Mouse (Mus musculus): ENCODE results near the gene Olfr1111. TPM values are rescaled to one million over a fixed set of nuclear protein-coding genes. Genes with fewer than 3 reads are reported as not detected.

Gene Olfr1111
- polyA plus RNA-seq (2014; fragmentation: Illumina TruSeq; extraction: RNeasy Lipid Tissue Mini Kit (QIAGEN cat#74804); ENCODE audit: low read depth, low replicate concordance), result not detected

GRCm38 (mm10) chr2:87152524-87152923 lies at the start of gene Olfr1111:
TSS of gene Olfr1111 (minus strand) at chr2:87152624.

GRCm38 (mm10) chr2:87187498-87187897 lies 35.1 kb upstream of the Olfr1111 start, which contains the start of gene Olfr1112:
TSS of gene Olfr1112 (plus strand) at chr2:87187798.

GRCm38 (mm10) chr2:87140200-87140599 lies 12.2 kb downstream of the Olfr1111 start, which contains the start of gene Olfr1110:
TSS of gene Olfr1110 (minus strand) at chr2:87140300.

DNA sequence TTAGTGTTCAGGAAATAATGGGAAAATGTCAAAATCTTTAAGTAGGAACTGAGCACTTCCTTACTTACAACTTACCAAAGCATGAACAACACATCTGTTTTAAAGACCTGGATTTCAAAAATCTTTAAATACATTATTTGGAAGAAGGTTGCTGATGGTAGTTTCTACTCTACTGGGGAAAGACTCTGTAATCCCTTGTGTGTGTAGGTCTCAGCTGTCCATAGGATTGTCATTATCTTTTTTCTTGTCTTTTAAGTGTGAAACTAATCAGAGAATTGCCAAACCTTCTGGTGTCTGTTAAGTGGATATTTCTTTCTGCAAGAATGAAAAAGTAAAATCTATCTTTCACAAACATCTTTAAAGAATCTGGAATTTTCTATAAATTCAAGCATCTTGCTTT lies 38.0 kb downstream of the Olfr1111 start, which contains the start of gene Olfr259:
TSS of gene Olfr259 (minus strand) at position 101 of the 400 bp plus-strand sequence.

Other genes starting within 250 kb of the Olfr1111 start
- not detected for gene Olfr1098, start 228.1 kb downstream of the Olfr1111 start, polyA plus RNA-seq (2014; fragmentation: Illumina TruSeq; extraction: RNeasy Lipid Tissue Mini Kit (QIAGEN cat#74804); ENCODE audit: low read depth, low replicate concordance)
- gene Olfr1099, start 191.9 kb downstream of the Olfr1111 start, polyA plus RNA-seq (2014; fragmentation: Illumina TruSeq; extraction: RNeasy Lipid Tissue Mini Kit (QIAGEN cat#74804); ENCODE audit: low read depth, low replicate concordance), result not detected
- gene Olfr1100, start 172.7 kb downstream of the Olfr1111 start, polyA plus RNA-seq (2014; fragmentation: Illumina TruSeq; extraction: RNeasy Lipid Tissue Mini Kit (QIAGEN cat#74804); ENCODE audit: low read depth, low replicate concordance), result not detected
- gene Olfr1101, start 161.4 kb downstream of the Olfr1111 start, polyA plus RNA-seq (2014; fragmentation: Illumina TruSeq; extraction: RNeasy Lipid Tissue Mini Kit (QIAGEN cat#74804); ENCODE audit: low read depth, low replicate concordance), result not detected
- gene Olfr1102, start 154.2 kb downstream of the Olfr1111 start, polyA plus RNA-seq (2014; fragmentation: Illumina TruSeq; extraction: RNeasy Lipid Tissue Mini Kit (QIAGEN cat#74804); ENCODE audit: low read depth, low replicate concordance), result not detected
- gene Olfr1104, start 125.5 kb downstream of the Olfr1111 start, polyA plus RNA-seq (2014; fragmentation: Illumina TruSeq; extraction: RNeasy Lipid Tissue Mini Kit (QIAGEN cat#74804); ENCODE audit: low read depth, low replicate concordance), result not detected
- not detected for gene Olfr1105, start 116.1 kb downstream of the Olfr1111 start, polyA plus RNA-seq (2014; fragmentation: Illumina TruSeq; extraction: RNeasy Lipid Tissue Mini Kit (QIAGEN cat#74804); ENCODE audit: low read depth, low replicate concordance)
- gene Olfr1106, start 100.4 kb downstream of the Olfr1111 start, polyA plus RNA-seq (2014; fragmentation: Illumina TruSeq; extraction: RNeasy Lipid Tissue Mini Kit (QIAGEN cat#74804); ENCODE audit: low read depth, low replicate concordance), result not detected
- gene Olfr1107, start 76.8 kb downstream of the Olfr1111 start, polyA plus RNA-seq (2014; fragmentation: Illumina TruSeq; extraction: RNeasy Lipid Tissue Mini Kit (QIAGEN cat#74804); ENCODE audit: low read depth, low replicate concordance), result not detected
- not detected for gene Olfr1109, start 56.6 kb downstream of the Olfr1111 start, polyA plus RNA-seq (2014; fragmentation: Illumina TruSeq; extraction: RNeasy Lipid Tissue Mini Kit (QIAGEN cat#74804); ENCODE audit: low read depth, low replicate concordance)
- gene Olfr259, start 38.1 kb downstream of the Olfr1111 start, polyA plus RNA-seq (2014; fragmentation: Illumina TruSeq; extraction: RNeasy Lipid Tissue Mini Kit (QIAGEN cat#74804); ENCODE audit: low read depth, low replicate concordance), result not detected
- gene Olfr1110, start 12.3 kb downstream of the Olfr1111 start, polyA plus RNA-seq (2014; fragmentation: Illumina TruSeq; extraction: RNeasy Lipid Tissue Mini Kit (QIAGEN cat#74804); ENCODE audit: low read depth, low replicate concordance), result not detected
- gene Olfr1112, start 35.2 kb upstream of the Olfr1111 start, polyA plus RNA-seq (2014; fragmentation: Illumina TruSeq; extraction: RNeasy Lipid Tissue Mini Kit (QIAGEN cat#74804); ENCODE audit: low read depth, low replicate concordance), result not detected
- not detected for gene Olfr1113, start 56.3 kb upstream of the Olfr1111 start, polyA plus RNA-seq (2014; fragmentation: Illumina TruSeq; extraction: RNeasy Lipid Tissue Mini Kit (QIAGEN cat#74804); ENCODE audit: low read depth, low replicate concordance)
- not detected for gene Olfr1115, start 95.4 kb upstream of the Olfr1111 start, polyA plus RNA-seq (2014; fragmentation: Illumina TruSeq; extraction: RNeasy Lipid Tissue Mini Kit (QIAGEN cat#74804); ENCODE audit: low read depth, low replicate concordance)
- not detected for gene Olfr1116, start 114.9 kb upstream of the Olfr1111 start, polyA plus RNA-seq (2014; fragmentation: Illumina TruSeq; extraction: RNeasy Lipid Tissue Mini Kit (QIAGEN cat#74804); ENCODE audit: low read depth, low replicate concordance)
- gene Olfr1118, start 155.0 kb upstream of the Olfr1111 start, polyA plus RNA-seq (2014; fragmentation: Illumina TruSeq; extraction: RNeasy Lipid Tissue Mini Kit (QIAGEN cat#74804); ENCODE audit: low read depth, low replicate concordance), result not detected
- not detected for gene Olfr1120, start 202.2 kb upstream of the Olfr1111 start, polyA plus RNA-seq (2014; fragmentation: Illumina TruSeq; extraction: RNeasy Lipid Tissue Mini Kit (QIAGEN cat#74804); ENCODE audit: low read depth, low replicate concordance)
- not detected for gene Olfr1121, start 217.3 kb upstream of the Olfr1111 start, polyA plus RNA-seq (2014; fragmentation: Illumina TruSeq; extraction: RNeasy Lipid Tissue Mini Kit (QIAGEN cat#74804); ENCODE audit: low read depth, low replicate concordance)
- not detected for gene Olfr1122, start 233.2 kb upstream of the Olfr1111 start, polyA plus RNA-seq (2014; fragmentation: Illumina TruSeq; extraction: RNeasy Lipid Tissue Mini Kit (QIAGEN cat#74804); ENCODE audit: low read depth, low replicate concordance)

Data from testis, adult 10 weeks (tissue).